Mouse (Mus musculus) spleen, adult 2 months (tissue): ENCODE measurements around the gene Gm20517. TPM values are rescaled to one million over a fixed set of nuclear protein-coding genes. Genes with fewer than 3 reads are reported as not detected.
A peak's percentile ranks its signal among the peaks of the same experiment; 100 is the strongest.
"Not testable (repeated sequence)": the region's sequence is repeated elsewhere in the genome, so short reads cannot be mapped to it uniquely, and the experiment has no call there.

Experiments
- DNase-seq, 2 experiments: peaks; one replicate each; pipeline versions ENCODE4 v3.0.0 to v3.0.0-alpha.2; 2012 to 2021; ENCODE audit warnings: low spot score in 2 of 2, low read depth in 1 of 2
- H3K27ac ChIP-seq: fragments of 200-500 bp; 2 replicates; pipeline ENCODE4 v1.5.1; 2012; ENCODE audit warnings: low read length, inconsistent platforms; ENCODE audit not compliant: insufficient read depth
- H3K27me3 ChIP-seq: fragments of 200-500 bp; 2 replicates; pipeline ENCODE4 v1.6.1; 2012; ENCODE audit warnings: mild to moderate bottlenecking, moderate library complexity, low read length, inconsistent platforms; ENCODE audit not compliant: control insufficient read depth, insufficient read depth
- H3K36me3 ChIP-seq: fragments of 200-500 bp; 2 replicates; pipeline ENCODE4 v1.6.1; 2012; ENCODE audit warnings: mild to moderate bottlenecking, low read length, inconsistent platforms; ENCODE audit not compliant: control insufficient read depth, insufficient read depth
- H3K4me1 ChIP-seq: fragments of 200-500 bp; 2 replicates; pipeline ENCODE4 v1.6.1; 2011; ENCODE audit warnings: inconsistent platforms; ENCODE audit not compliant: control insufficient read depth, insufficient read depth, insufficient read length
- H3K4me3 ChIP-seq: fragments of 200-500 bp; 2 replicates; pipeline ENCODE4 v1.5.1; 2011; ENCODE audit warnings: mild to moderate bottlenecking, inconsistent platforms; ENCODE audit not compliant: insufficient read depth, insufficient read length; ENCODE audit errors: extremely low read depth
- CTCF ChIP-seq: fragments of 200-500 bp; IDR thresholded peaks from 2 replicates; pipeline ENCODE4 v1.5.1; 2011; ENCODE audit warnings: mild to moderate bottlenecking, inconsistent platforms; ENCODE audit not compliant: insufficient read depth, insufficient read length, insufficient replicate concordance; ENCODE audit errors: extremely low read depth
- POLR2A ChIP-seq: fragments of 200-500 bp; IDR thresholded peaks from 2 replicates; pipeline ENCODE4 v1.6.1; 2011; ENCODE audit warnings: low read depth, low read length, inconsistent platforms
- WGBS: fragments of 180-500 bp; shearing (Covaris S2); methylation state at CpG from one replicate; pipeline ENCODE4 v1.1.7; 2018; 5-methylcytosine and 5-hydroxymethylcytosine counted together
- polyA plus RNA-seq: library from polyadenylated mRNA; depleted of rRNA; stranded (reverse); fragments of >200 nt; gene quantifications from 2 replicates; pipeline ENCODE4 v1.2.3, GENCODE M21; 2012

The Gm20517 gene
- polyA plus RNA-seq, 1 experiment = 0.39 TPM

DNA sequence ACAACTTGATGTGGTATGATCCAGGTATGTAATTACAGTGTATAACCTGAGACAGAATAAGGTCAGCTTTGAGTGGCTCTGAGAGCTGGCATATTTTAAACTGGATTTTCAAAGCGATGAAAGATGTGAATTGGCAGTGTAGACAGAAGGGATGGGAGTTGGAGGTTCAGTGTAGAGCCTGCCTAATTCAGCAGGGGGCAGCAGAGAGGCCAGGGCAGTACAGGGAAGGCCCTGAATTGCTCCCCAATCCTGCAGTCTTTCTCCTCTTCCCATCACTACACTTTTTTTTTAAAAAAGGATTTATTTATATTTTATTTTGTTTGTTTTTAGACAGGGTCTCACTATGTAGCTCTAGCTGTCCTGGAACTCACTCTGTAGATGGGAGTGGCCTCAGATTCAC lies 2.6 kb downstream of the Gm20517 start:
- H3K27ac ChIP-seq = no peak overlapping the region
- no peaks in the 10 kb centered on the region for H3K27me3 ChIP-seq
- TF ChIP-seq POLR2A (no peak), CTCF (peak; percentile 66; the same call in 1 of the 2 replicates)
- peaks cover 6% of the 10 kb centered on the region; the same call in 1 of the 2 replicates for H3K4me1 ChIP-seq
- peaks cover 2% of the 10 kb centered on the region for H3K36me3 ChIP-seq
- H3K4me3 ChIP-seq = no peak overlapping the region
- WGBS = 89% methylated on average over 1 of the region's 1 CpGs
- peak in 1 of 2 experiments; percentile 55 for DNase-seq

DNA sequence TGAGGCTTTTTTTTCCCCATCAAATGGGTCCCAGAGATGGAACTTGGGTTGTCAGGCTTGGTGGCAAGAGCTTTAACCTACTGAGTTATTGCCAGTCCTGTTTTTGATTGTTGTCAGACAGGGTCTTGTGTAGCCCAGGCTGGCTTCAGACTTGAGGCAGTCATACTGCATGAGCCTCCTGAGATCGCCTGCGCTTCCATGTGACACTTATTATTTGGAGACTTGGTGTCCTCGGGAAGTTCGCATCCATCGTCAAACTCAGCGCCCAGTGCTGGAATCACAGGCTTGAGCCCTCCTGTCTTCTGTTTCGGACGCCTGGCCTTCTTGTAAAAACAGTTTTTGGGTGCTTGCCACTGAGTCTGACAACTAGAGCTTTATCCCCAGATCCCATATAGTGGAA lies 4.7 kb downstream of the Gm20517 start:
- TF ChIP-seq POLR2A = no peak
- no peak for TF ChIP-seq CTCF
- Histone ChIP-seq H3K27ac (no peak overlapping the region), H3K4me1 (peaks cover 4% of the 10 kb centered on the region; the same call in 1 of the 2 replicates), H3K4me3 (no peak overlapping the region), H3K27me3 (no peaks in the 10 kb centered on the region), H3K36me3 (peaks cover 4% of the 10 kb centered on the region)
- DNase-seq = no peak
- 94% methylated on average over 8 of the region's 8 CpGs for WGBS

DNA sequence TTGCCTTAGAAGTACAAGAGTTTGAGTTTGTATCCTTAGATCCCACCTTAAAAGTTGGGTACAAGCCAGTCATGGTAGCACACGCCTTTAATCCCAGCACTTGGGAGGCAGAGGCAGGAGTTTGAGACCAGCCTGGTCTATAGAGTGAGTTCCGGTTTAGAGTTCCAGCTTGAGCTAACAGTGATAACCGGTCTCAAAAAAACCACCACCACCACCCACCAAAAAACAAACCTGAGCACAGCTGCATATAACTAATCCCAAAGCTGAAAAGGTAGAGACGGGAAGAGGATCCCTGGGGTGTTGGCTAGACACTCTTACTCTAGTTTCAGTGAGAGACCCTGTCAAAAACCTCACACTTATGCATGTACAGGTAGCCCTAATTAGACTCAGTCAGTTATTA lies 5.3 kb downstream of the Gm20517 start:
- Histone ChIP-seq H3K4me1 (peaks cover 4% of the 10 kb centered on the region; the same call in 1 of the 2 replicates), H3K4me3 (no peak overlapping the region), H3K36me3 (peaks cover 4% of the 10 kb centered on the region), H3K27me3 (no peaks in the 10 kb centered on the region), H3K27ac (no peak overlapping the region)
- WGBS = 84% methylated on average over 4 of the region's 4 CpGs
- no peak for DNase-seq
- no peak for TF ChIP-seq POLR2A
- TF ChIP-seq CTCF = no peak

DNA sequence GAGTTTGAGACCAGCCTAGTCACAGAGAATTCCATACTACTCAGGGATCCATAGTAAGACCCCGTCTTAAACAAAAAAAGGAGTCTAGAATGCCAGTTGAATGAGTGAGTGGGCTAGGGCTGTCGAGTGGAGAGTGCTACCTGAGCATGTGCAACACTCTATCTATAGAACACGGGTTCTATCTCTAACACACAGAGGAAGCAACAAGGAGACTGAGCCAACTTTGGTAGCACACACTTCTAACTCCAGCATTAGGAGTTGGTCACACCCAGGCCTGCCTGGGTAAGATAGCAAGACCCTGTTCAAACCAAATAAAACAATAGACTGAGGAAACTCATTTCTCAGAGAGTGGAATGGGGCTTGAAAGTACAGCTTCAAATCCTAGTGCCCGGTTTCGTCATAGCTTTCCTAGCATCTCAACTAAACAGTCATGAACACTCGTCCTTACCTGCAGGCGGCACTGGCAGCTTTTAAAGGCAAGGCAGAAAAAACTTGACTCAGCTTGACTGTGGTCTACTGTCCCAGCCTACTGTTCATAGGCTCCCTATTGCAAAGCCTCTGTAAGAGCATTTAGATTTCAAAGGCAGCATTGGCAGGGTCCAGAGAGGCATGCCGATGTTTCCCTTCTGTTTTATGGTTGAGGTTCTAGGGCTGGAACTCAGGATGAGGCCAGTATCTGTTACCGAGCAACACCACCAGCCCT lies 6.4 kb downstream of the Gm20517 start:
- DNase-seq = no peak
- TF ChIP-seq CTCF = no peak
- no peak for TF ChIP-seq POLR2A
- no peak overlapping the region for H3K4me3 ChIP-seq
- no peaks in the 10 kb centered on the region for H3K4me1 ChIP-seq
- 87% methylated on average over 9 of the region's 9 CpGs for WGBS
- H3K27me3 ChIP-seq = no peaks in the 10 kb centered on the region
- 0 out of 2 replicates have a peak overlapping the region, but pooled peaks have one; percentile 7 for H3K27ac ChIP-seq
- peaks cover 4% of the 10 kb centered on the region for H3K36me3 ChIP-seq

DNA sequence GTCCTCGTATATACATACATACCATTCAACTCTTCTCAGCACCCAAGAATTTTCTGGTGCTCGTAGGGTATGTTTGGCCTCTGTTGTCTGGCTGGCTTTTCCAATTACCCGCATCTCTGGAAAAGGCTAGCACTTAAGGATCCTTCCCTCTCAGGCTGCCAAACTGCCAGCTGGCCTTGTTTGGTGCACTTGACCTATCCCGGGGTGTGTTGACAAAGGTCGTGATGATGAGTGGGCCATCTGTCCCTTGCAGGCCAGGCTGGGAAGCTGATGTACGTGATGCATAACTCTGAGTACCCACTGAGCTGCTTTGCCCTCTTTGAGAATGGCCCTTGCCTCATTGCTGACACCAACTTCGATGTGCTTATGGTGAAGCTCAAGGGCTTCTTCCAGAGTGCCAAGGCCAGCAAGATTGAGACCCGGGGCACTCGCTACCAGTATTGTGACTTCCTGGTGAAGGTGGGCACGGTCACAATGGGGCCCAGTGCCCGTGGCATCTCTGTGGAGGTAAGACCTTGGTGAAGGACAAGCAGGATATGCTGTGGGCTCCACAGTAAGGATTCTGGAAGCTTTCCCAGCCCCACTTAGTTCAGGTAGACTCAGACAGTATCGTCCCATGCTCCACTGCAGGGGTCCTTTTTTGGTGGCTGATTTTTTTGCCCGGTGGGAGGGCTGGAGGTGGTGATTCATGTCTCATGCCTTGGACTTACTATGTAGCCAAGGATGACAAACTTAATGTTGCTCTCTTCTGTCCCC lies 7.3 kb downstream of the Gm20517 start:
- Histone ChIP-seq H3K27me3 (no peaks in the 10 kb centered on the region), H3K36me3 (peaks cover 10% of the 10 kb centered on the region), H3K4me1 (no peaks in the 10 kb centered on the region), H3K27ac (no peak overlapping the region), H3K4me3 (no peak overlapping the region)
- DNase-seq = no peak
- no peak for TF ChIP-seq POLR2A
- TF ChIP-seq CTCF = no peak
- WGBS = 94% methylated on average over 13 of the region's 13 CpGs

DNA sequence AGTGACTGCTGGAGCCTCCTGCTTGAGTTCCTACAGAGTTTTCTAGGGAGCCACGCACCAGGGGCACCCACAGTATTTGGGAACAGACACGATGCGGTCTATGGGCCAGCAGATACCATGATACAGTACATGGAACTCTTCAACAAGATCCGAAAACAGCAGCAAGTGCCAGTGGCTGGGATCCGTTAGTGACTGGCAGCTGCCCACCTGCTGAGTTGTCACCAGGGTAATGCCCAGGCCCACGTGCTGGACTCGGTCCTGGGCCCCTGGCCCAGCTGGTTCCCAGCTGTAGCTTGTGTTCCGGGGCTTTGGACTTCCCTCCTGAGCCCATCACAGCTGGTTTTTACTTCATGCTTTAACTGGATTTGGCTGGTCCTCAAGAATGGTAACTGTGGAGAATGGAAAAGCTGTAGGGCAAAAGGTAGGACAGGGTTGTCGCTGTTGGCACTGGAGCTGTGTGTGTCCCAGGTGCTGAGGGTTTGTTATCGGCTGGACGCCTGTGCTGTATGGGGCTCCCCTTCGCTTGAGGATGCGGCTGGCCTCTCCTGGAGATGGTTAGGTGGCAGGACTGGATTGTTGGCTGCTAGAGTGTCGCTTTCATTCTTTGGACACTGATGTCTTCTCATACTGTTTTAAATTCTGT lies 11.6 kb downstream of the Gm20517 start:
- WGBS = 96% methylated on average over 14 of the region's 14 CpGs
- no peak overlapping the region for H3K4me3 ChIP-seq
- DNase-seq = no peak
- H3K27ac ChIP-seq = no peak overlapping the region
- no peak for TF ChIP-seq CTCF
- no peak for TF ChIP-seq POLR2A
- H3K27me3 ChIP-seq = no peaks in the 10 kb centered on the region
- peaks cover 14% of the 10 kb centered on the region for H3K36me3 ChIP-seq
- no peaks in the 10 kb centered on the region for H3K4me1 ChIP-seq

DNA sequence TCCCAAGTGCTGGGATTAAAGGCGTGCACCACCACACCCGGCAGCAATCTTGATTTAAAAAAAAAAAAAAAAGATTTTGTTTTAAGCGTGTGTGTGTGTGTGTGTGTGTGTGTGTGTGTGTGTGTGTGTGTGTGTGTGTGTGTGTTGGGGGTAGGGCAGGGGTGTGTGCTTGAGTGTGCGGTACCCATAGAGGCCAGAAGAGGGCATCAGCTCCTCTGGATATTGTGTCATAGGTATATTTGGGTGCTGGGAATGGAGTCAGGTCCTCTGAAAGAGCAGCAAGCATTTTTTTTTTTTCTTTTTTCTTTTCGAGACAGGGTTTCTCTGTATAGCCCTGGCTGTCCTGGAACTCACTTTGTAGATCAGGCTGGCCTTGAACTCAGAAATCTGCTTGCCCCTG lies 13.2 kb downstream of the Gm20517 start:
- H3K27me3 ChIP-seq, H3K4me1 ChIP-seq, DNase-seq, H3K27ac ChIP-seq, H3K4me3 ChIP-seq: not testable (repeated sequence)
- peaks cover 11% of the 10 kb centered on the region for H3K36me3 ChIP-seq
- WGBS = 94% methylated on average over 5 of the region's 5 CpGs
